Comparison of ENCODE assay signal across 8 mouse cellular contexts in genomic region chr1:39193862-39194675, GRCm38 (mm10). TPM values are rescaled to one million over a fixed set of nuclear protein-coding genes. Genes with fewer than 3 reads are reported as not detected.
DNase-seq lines count a peak whose midpoint lies in the region; ATAC-seq and TF ChIP-seq lines count a peak whose summit lies in the region.

No protein-coding gene starts in this region.

- 0 out of 2 replicates have a peak, but pooled peaks have one; percentile 27 for TF ChIP-seq POLR2A in cerebellum, adult 2 months (IDR thresholded peaks at IDR 0.05; ENCODE audit: borderline replicate concordance, insufficient read depth, low read length)

- peak; percentile 64 to 68 for DNase-seq in left cerebral cortex, adult 18-20 months (ENCODE audit: low spot score in 2 of 2)
- DNase-seq in left cerebral cortex, adult 11 months (ENCODE audit: low spot score) = no peak
- DNase-seq in cerebellum, adult 2 months = peak; percentile 70 to 74
- peak; percentile 45 to 51 for DNase-seq in frontal cortex, postnatal 14 days (ENCODE audit: low spot score in 2 of 2)
- peak; percentile 40 for DNase-seq in liver, embryonic 11.5 days (ENCODE audit: low spot score)

- H3K4me3 ChIP-seq in cerebellum, adult 2 months (replicated peaks; ENCODE audit: insufficient read depth, low read depth, low read length) = peak overlapping the region; percentile 62
- H3K4me3 ChIP-seq in intestine, postnatal 0 days (ENCODE audit: low read depth, low read length) = peak overlapping the region; percentile 64
- peak overlapping the region; percentile 58 for H3K4me3 ChIP-seq in liver, embryonic 11.5 days (ENCODE audit: low read depth, low read length)
- H3K4me3 ChIP-seq in neural tube, embryonic 15.5 days (replicated peaks) = peak overlapping the region; percentile 64

- H3K4me1 ChIP-seq in cerebellum, adult 2 months (ENCODE audit: control insufficient read depth, insufficient read depth, low read length) = no peaks in the 10 kb centered on the region
- H3K4me1 ChIP-seq in intestine, postnatal 0 days (replicated peaks; ENCODE audit: control insufficient read depth, insufficient read depth, low read length) = peaks cover 8% of the 10 kb centered on the region; the same call in 1 of the 2 replicates
- no peaks in the 10 kb centered on the region for H3K4me1 ChIP-seq in liver, embryonic 11.5 days (replicated peaks; ENCODE audit: control insufficient read depth, insufficient read depth, low read length)
- peaks cover 33% of the 10 kb centered on the region for H3K4me1 ChIP-seq in neural tube, embryonic 15.5 days

- H3K36me3 ChIP-seq in intestine, postnatal 0 days (ENCODE audit: control insufficient read depth, insufficient read depth) = no peaks in the 10 kb centered on the region
- H3K36me3 ChIP-seq in liver, embryonic 11.5 days (ENCODE audit: control insufficient read depth, insufficient read depth, low read length) = no peaks in the 10 kb centered on the region
- no peaks in the 10 kb centered on the region for H3K36me3 ChIP-seq in neural tube, embryonic 15.5 days

- H3K9ac ChIP-seq in intestine, postnatal 0 days (ENCODE audit: low read depth, low read length) = peak overlapping the region; percentile 78
- peak overlapping the region; percentile 25; the same call in 1 of the 2 replicates for H3K9ac ChIP-seq in liver, embryonic 11.5 days (ENCODE audit: low read depth, low read length)
- H3K9ac ChIP-seq in neural tube, embryonic 15.5 days (replicated peaks) = peak overlapping the region; percentile 57

- H3K27me3 ChIP-seq in cerebellum, adult 2 months (ENCODE audit: control insufficient read depth, insufficient read depth, low read length) = no peaks in the 10 kb centered on the region; the same call in 1 of the 2 replicates
- H3K27me3 ChIP-seq in intestine, postnatal 0 days (replicated peaks; ENCODE audit: control insufficient read depth, insufficient read depth, low read length) = 0 out of 2 replicates have a peak, but pooled peaks cover 6% of the 10 kb centered on the region
- H3K27me3 ChIP-seq in liver, embryonic 11.5 days (replicated peaks; ENCODE audit: control insufficient read depth, insufficient read depth, low read length) = peaks cover 49% of the 10 kb centered on the region
- H3K27me3 ChIP-seq in neural tube, embryonic 15.5 days (replicated peaks) = peaks cover 36% of the 10 kb centered on the region

- H3K9me3 ChIP-seq in intestine, postnatal 0 days (ENCODE audit: control insufficient read depth) = no peaks in the 10 kb centered on the region
- H3K9me3 ChIP-seq in liver, embryonic 11.5 days (ENCODE audit: control insufficient read depth, low read length) = no peaks in the 10 kb centered on the region
- no peaks in the 10 kb centered on the region for H3K9me3 ChIP-seq in neural tube, embryonic 15.5 days (replicated peaks)

- peak; percentile 49 for ATAC-seq in intestine, postnatal 0 days
- ATAC-seq in liver, embryonic 11.5 days (replicated peaks; ENCODE audit: low FRiP score) = no peak
- peak; percentile 77 for ATAC-seq in neural tube, embryonic 15.5 days (ENCODE audit: low FRiP score)
- no peak for ATAC-seq in granulocyte monocyte progenitor cell, adult 5-6 weeks (replicated peaks; ENCODE audit: poor library complexity, severe bottlenecking)

- TF ChIP-seq CTCF in cerebellum, adult 2 months (IDR thresholded peaks at IDR 0.05; ENCODE audit: borderline replicate concordance, insufficient read depth, low read depth, low read length) = no peak
- TF ChIP-seq CTCF in intestine, postnatal 0 days (IDR thresholded peaks at IDR 0.05; ENCODE audit: low read depth) = no peak

- no peak overlapping the region for H3K27ac ChIP-seq in cerebellum, adult 2 months (ENCODE audit: insufficient read depth, low read length)
- H3K27ac ChIP-seq in intestine, postnatal 0 days (ENCODE audit: low read depth, low read length) = peak overlapping the region; percentile 91
- no peak overlapping the region for H3K27ac ChIP-seq in liver, embryonic 11.5 days (ENCODE audit: low read depth, low read length)
- H3K27ac ChIP-seq in neural tube, embryonic 15.5 days (replicated peaks) = no peak overlapping the region

- H3K4me2 ChIP-seq in intestine, postnatal 0 days (replicated peaks; ENCODE audit: low read depth) = peak overlapping the region; percentile 100
- H3K4me2 ChIP-seq in liver, embryonic 11.5 days = peak overlapping the region; percentile 88
- H3K4me2 ChIP-seq in neural tube, embryonic 15.5 days = peak overlapping the region; percentile 100

- under 1% methylated on average over 76 of the region's 76 CpGs for WGBS in cerebellum, adult 2 months
- under 1% methylated on average over 63 of the region's 76 CpGs for WGBS in intestine, postnatal 0 days
- WGBS in liver, embryonic 11.5 days = 1% methylated on average over 45 of the region's 76 CpGs
- under 1% methylated on average over 72 of the region's 76 CpGs for WGBS in neural tube, embryonic 15.5 days

RNA-seq across cellular contexts. Expression of gene Npas2, which starts 0.5 kb away (rescaled TPM):
- 10 to 100 TPM; 58.8 to 70.4 TPM for total RNA-seq in left cerebral cortex, adult 18-20 months (2021)
- 1.8 and 2.0 TPM in 2 replicates for polyA plus RNA-seq in cerebellum, adult 2 months (2012; rRNA removed)
- polyA plus RNA-seq in intestine, postnatal 0 days (2015; fragmentation: Nextera tagmentation; extraction: Ambion mirVana) = 4.1 and 4.3 TPM in 2 replicates
- polyA plus RNA-seq in liver, embryonic 11.5 days (2014; fragmentation: Nextera tagmentation; extraction: Ambion mirVana) = 0.04 and 0.11 TPM in 2 replicates
- polyA plus RNA-seq in neural tube, embryonic 15.5 days (2015; fragmentation: Nextera tagmentation; extraction: Ambion mirVana) = 1.2 and 1.5 TPM in 2 replicates
- not detected in 2 replicates for total RNA-seq in granulocyte monocyte progenitor cell, adult 5-6 weeks (2014; fragmentation: Nextera tagmentation)
- not detected in 2 replicates for total RNA-seq in granulocyte monocyte progenitor cell, adult 5-6 weeks (2017)

Comparison
In these comparisons a context has a peak if more than half of its experiments do, and no peak if none do; other contexts are left out.
1. ATAC-seq: peak in intestine, postnatal 0 days (single experiment) and neural tube, embryonic 15.5 days (single experiment); none in liver, embryonic 11.5 days (single experiment) and granulocyte monocyte progenitor cell, adult 5-6 weeks (single experiment).
2. H3K9ac ChIP-seq: peak in every context shown above with its lines; median percentile 78 in intestine, postnatal 0 days; 57 in neural tube, embryonic 15.5 days; 25 in liver, embryonic 11.5 days.
3. Peak in every context shown above with its lines, with median percentiles within 50 percentile points of each other: H3K4me3 ChIP-seq and H3K4me2 ChIP-seq.